Mouse (Mus musculus): ENCODE measurements around the gene Pold3.
A peak's percentile ranks its signal among the peaks of the same experiment; 100 is the strongest.

Gene Pold3

DNA sequence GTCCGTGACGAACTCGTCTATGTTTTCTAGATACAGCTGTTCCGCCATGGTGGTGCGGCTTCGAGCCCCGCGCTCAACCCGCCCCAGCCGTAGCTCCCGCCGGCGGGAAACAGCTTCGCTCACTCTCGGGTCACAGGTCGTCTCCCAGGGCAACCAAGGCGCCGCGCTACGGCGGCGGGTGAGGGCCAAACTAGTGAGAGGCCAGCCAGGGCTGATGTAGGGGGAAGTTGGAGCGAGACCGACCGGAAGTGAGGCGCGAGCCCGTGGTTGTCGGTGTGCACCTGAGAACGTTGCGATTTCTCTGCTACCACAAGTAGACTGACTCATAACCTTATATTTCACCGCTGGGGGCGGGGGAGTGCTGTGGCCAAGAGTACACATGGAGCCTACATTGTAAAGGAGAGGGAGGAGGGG lies at the start of gene Pold3:
Gene Pold3 (minus strand): TSS at position 190 of the 414 bp plus-strand sequence.
- peak; percentile 93 to 99 for DNase-seq (ENCODE audit: low spot score in 2 of 2)

DNA sequence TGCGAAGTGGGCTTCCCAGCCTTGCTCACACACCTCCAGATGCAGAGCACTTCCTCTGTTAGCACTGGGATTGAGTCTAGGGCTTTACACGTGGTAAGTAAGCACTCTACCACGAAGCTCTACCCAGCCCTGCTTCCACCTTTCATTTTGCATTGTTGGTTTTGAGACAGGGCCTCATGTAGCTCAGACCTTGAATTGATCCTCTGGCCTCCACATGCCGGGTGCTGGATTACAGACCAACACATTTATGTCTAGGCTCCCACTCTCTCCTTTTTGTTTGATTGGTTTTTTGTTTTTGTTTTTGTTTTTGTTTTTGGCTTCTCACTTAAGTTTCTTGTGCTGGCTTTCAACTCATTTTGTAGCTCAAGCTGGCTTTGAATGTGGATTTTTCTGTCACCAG lies 49.4 kb upstream of the Pold3 start:
- no peak for DNase-seq (ENCODE audit: low spot score in 2 of 2)

DNA sequence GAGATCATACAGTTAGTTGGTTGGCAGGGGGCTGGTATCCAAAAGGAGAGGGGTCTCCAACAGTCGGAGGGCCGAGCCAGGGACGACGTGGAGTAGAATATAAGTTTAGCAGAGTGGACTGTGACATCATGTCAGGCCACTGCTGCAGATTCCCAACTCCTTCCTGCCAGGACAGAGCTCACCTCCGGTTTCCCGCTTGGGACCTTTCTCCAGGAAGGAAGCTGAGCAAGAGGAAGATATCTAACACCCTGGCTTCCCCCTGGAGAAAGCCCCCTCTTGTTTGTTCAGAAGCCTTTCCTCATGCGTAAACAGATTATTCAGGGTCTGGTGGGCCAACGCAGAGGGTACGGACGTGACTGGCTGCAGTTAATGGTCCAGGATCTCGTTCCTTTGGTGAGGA lies 47.3 kb upstream of the Pold3 start:
- no peak for DNase-seq (ENCODE audit: low spot score in 2 of 2)

DNA sequence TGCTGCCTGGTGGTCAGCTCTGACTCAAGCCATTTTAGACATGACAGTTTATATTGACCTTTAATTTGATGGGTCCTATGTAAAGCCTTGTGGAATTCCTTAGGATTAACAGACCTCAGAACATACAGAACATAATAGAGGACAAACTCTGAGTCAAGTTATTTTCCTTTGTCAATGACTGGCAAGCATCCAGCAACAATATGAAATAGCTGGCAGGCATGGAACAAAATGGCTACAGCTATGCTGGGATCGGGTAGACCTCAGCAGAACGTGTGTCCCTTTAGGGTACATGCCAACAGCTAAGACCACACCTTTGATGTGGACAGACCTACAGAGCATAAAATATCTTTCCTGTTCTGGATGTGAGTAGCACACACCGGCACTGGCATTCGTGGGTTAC lies 42.1 kb upstream of the Pold3 start:
- DNase-seq (ENCODE audit: low spot score in 2 of 2), result no peak

DNA sequence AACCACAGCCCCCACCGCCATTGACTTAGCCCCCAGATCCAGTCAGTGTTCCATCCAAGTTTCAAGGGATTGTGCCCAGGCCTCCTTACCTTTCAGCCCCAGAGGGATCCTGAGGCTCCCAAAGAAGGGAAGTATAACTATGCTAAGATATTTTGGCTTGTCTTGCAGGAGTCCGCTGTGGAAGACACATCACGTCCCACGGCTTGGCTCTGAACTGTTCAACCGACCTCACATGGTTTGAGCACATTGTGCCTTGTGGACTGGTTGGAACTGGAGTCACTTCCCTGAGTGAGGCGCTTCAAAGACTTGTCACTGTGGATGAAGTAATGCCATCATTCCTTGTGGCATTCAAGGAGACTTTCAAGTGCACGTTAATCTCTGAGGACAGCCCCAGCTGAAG lies 38.6 kb upstream of the Pold3 start:
- no peak for DNase-seq (ENCODE audit: low spot score in 2 of 2)

DNA sequence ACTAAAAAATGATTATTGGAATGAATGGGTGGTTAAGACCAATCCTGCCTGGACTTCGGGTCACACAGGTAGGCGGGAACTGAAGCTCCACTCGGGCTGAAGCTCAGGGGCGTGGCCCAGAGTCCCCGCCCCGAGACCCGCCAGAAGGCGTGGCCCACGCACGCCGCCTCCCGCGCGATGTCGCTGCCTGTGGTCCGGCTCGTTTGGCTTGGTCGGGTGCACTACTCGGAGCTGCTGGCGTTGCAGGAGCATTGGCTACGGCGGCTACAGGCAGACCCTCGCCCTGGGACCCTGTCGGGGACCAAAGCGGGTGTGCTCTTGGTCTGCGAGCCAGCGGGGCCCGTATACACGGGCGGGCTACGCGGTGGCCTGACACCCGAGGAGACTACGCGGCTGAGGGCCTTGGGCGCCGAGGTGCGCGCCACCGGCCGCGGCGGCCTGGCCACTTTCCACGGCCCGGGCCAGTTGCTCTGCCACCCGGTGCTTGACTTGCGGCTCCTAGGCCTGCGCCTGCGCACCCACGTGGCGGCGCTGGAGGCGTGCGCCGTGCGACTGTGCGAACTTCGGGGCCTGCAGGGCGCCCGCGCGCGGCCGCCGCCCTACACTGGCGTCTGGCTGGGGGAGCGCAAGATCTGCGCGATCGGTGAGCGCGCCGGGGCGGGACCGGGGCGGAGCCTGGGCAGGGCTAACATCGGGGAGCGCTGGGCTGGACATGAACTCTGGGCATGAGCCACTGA lies 37.9 kb upstream of the Pold3 start, which contains the start of gene Lipt2:
Gene Lipt2 (plus strand): TSS at position 173 of the 737 bp plus-strand sequence.
- DNase-seq (ENCODE audit: low spot score in 2 of 2), result peak; percentile 83 to 91

DNA sequence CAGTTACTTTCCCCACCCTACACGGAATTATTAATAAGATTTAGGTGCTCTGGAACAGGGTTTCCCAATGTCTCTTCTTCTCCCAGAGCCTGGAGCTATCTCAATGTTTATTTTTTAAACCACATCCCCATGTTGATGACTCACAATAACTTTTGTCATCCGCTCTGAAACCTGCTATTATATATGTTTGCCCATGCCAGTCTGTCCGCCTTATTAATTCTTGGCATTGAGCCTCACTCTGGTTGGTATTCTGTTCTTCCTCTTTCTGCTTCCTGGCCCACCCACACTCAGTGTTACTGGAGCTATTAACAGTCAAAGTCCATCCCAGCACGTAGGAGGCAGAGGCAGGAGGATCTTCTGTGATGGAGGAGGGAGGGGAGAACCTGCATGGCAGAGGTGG lies 36.3 kb upstream of the Pold3 start:
- DNase-seq (ENCODE audit: low spot score in 2 of 2), result no peak

DNA sequence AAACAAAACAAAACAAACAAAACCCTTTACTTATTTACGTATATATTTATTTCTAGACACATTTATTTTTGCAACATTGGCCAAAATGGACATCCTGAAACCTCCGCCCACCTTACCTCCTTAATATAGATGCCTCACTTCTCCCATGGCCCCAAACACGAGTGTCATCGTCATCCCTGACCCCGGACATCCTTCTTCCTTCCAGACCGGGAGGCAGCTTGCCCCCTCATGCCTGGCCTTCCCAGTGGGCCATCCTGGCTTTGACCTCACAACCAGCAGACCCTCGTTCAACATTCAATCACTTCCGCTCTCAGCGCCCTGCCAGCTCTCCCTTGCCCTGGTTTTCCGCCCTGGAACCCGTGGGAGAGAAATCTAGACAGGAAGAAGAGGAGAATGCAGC lies 29.3 kb upstream of the Pold3 start:
- no peak for DNase-seq (ENCODE audit: low spot score in 2 of 2)

DNA sequence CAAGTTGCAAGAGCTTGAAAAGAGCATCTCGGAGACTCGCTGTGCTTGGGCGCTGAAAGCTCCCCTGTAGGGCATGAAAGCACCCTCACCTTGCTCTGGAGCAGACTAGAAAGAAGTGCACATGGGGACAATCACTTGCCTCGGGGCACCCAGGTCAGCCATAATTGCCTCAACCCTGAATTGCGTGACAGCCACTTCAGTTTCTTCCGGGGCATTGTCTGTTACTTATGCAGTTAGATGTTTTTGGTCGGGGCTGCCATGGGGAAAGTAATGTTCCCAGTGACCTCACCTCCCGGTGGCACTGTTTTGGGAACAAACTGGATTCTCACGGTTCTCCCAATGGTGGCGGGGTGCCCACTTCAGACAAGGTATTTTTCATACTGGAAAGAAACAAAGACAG lies 28.7 kb upstream of the Pold3 start:
- DNase-seq (ENCODE audit: low spot score in 2 of 2), result no peak

DNA sequence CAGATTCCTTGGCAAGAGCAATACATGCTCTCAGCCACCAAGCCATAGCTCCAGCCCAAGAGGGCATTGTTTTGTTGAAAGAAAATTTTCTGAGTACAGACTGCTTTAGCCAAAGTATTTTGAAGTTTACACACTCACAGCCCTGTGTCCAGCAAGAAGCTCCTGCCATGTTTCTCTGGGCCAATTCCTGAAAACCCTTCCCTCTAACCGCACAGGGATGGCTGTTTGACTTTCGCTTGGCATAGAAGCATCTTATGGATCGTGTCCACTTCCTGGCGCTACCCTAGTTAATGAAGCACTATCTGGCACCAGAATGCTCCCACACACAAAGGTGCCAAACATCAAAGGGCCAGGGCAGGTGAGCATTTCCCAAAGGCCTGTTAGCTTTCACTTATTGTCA lies 27.2 kb upstream of the Pold3 start:
- no peak for DNase-seq (ENCODE audit: low spot score in 2 of 2)

DNA sequence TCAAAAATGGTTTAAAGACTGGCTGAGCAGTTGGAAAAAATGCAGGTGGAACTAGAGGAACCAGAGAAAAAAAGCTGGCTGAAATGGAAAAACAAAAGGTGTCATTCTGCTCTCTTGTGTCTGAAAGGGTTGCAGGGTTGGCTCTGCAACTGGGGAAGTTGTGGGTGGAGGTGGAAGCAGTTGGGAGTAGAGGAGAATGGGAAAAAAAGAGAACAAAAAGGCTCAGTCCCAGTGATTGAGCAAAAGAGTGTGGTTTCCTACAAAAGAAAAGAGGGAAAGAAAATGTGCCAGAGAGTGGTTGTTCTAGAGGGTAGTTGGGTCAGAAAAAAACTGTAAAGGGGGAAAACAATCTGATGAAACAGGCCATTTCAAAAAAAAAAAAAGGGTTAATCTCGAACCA lies 19.2 kb upstream of the Pold3 start:
- no peak for DNase-seq (ENCODE audit: low spot score in 2 of 2)

DNA sequence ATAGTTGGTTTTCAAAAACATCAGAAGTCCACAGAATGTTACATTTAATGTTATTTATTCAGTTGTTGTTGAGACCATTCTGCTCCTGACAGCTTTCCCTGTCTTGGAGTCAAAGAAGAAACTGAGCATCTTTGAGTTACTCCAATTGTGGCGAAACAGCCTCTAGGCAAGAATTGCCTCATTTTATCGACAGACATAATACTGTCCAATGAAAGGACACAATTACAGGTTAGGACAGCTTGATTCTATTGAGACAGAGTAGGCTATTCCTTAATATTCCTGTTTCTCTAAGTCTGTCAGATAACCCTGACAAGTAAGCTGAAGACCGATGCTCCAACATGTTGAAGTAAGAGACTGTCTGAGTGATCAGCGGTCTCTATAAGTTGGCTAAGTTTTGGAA lies 16.7 kb upstream of the Pold3 start:
- no peak for DNase-seq (ENCODE audit: low spot score in 2 of 2)

DNA sequence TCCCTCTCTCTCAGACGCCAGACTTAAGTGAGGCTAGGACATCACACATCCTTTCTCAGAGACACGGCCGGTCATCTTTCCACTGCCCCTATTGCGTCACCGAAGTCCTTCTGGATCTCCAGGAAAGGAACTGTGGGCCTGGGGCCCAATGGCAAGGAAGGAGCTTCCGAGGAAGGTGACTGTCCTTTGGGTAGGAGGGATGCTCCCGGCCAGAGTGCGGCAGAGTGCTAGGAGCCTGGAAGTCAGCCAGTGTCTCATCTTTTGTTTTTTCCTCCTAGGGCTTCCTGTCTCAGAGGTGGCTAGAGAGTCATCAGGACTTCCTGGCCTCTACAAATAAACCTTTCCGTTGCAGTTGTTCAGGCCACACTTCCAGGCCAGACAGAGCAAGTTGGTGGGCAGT lies 15.7 kb upstream of the Pold3 start:
- no peak for DNase-seq (ENCODE audit: low spot score in 2 of 2)

DNA sequence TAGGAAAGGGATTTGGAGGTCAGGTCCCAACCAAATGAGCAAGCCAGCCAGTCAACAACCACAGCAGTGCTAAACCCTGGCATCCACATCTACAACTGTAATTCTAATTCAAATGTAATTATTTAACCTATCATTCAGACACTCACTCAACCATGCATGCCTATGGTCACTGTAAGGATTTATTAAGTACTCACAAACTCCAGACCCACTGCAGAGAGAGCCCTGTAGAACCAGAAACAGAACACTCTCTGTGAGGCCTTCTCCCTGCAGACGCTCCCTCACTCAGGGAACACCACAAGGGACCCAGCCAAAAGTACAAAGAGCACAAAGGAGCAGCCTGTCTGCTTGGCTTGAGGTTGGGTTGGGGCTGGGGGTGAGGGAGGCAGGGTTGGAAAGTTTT lies 11.0 kb upstream of the Pold3 start:
- no peak for DNase-seq (ENCODE audit: low spot score in 2 of 2)

DNA sequence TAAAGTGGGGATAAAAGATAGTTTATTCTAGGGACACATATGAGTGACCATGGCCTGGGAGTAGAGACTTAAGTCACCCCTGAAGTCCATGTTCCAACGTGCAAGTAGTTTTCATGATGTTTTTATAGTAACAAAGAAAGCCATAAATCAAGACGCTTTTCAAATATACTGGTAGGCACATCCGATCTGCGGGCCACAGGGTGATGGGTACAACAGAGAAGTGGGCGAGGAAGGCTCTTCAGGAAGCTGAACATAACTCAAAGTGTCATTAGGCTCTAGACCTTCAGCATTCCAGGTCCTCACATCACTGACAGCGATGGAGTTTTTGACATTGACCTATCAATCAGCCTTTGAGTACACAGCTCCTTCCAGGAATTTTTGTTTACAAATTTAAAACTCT lies 9.2 kb upstream of the Pold3 start:
- DNase-seq (ENCODE audit: low spot score in 2 of 2), result no peak

DNA sequence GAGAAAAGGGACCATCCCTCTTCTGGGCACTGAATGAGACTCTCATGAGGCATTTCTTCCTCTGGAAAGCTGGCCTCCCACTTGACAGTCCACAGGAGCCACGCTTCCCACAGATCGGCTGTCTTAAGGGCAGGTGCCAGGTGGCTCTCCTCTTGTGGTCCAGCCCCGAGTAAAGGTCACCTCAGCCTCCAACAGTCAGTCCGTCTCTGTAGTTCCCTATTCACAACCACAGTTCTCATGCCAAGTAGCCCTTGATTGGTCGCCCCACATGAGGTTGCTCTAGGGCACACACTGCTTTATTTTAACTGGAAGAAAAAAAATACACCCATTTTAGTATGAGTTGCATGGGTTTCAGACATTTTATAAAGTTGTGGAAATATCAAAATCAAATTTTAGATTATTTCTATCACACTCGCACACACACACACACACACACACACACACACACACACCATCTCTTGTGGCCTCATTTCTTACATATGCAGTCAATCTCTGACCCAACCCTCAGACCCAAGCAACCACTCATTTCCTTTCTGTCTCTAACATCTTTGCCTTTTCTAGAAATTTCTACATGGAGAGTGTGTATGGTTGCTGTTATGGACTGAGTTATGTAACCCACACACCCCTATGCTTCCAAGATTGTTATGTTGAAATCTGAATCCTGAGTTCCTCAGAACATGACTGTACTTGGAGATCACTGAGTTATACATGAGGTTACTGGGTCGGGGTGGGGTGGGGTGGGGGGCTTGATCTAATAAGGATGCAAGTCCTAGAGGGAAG lies 7.1 kb upstream of the Pold3 start:
- no peak for DNase-seq (ENCODE audit: low spot score in 2 of 2)

DNA sequence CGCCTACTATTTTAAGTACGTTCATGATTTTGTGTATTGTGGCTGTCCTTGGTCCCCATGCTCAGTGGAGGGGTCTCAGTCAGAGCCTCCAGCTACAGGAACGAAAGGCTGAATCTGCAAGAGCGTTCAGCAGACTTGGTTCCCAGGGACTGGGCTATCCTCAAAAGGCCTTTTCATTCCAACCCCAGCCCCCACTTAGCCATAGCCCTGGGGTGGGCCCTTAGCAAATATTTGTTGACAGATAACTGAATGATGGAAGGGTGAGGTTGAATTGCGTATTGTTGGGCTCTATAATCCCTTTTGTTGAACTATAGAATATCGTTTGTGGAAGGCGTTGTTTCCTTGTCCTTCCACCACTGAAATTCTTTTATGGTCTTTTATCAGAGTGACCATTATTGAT lies 5.1 kb upstream of the Pold3 start:
- no peak for DNase-seq (ENCODE audit: low spot score in 2 of 2)

DNA sequence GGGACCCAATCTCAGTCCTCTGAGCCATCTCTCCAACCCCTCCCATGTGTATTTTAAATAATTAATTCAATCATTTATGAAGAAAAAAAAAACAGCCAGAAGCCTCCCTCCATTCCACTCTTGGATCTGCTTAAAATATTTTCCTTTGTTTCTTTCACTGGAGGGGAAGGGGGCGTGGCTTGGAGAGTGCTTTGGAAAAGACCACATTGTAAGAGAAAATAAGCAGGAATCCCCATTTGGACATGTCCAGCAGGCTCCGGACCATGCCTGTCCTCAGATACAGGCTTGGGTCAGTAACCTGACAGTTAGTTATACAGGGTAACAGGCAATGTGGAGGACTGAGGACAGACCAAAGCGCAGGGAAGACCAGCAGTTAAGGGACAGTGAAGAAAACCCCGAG lies 3.8 kb upstream of the Pold3 start:
- DNase-seq (ENCODE audit: low spot score in 2 of 2), result no peak

DNA sequence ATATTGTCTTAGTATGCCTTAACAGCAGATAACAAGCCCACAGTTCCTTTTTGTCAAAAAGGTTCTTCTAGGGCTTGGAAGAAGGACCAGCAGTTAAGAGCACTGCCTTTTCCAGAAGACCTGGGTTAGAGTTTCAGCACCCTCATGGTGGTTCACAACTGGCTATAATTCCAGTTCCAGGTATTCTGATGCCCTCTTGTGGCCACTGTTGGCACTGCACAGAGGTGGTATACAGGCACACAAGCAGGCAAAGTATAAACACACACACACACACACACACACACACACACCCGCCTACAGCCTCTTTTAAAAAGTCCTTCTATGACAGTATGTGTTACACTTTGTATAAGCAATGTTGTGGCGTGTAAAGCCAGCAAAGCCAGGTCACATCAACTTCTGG lies 2.8 kb upstream of the Pold3 start:
- DNase-seq (ENCODE audit: low spot score in 2 of 2), result peak in 1 of 2 experiments; percentile 12

DNA sequence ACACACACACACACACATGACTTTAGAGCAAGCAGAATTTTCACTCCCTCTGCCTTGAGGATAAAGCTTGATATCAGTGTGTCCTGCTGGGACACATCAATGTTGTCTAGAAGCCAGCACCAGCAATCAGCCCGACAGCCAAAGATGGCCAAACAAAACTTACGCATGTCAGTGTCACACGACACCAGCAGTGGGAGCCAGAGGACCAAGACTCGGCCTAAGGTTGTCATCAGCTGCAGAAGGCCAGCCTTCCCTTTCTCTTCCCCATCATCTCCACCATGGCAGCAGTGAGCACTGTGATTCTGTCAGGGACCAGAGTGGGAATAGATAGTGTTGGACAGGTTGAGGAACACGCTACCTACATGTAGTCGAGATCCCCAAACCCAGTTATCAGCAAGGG lies 2.1 kb upstream of the Pold3 start:
- no peak for DNase-seq (ENCODE audit: low spot score in 2 of 2)

DNA sequence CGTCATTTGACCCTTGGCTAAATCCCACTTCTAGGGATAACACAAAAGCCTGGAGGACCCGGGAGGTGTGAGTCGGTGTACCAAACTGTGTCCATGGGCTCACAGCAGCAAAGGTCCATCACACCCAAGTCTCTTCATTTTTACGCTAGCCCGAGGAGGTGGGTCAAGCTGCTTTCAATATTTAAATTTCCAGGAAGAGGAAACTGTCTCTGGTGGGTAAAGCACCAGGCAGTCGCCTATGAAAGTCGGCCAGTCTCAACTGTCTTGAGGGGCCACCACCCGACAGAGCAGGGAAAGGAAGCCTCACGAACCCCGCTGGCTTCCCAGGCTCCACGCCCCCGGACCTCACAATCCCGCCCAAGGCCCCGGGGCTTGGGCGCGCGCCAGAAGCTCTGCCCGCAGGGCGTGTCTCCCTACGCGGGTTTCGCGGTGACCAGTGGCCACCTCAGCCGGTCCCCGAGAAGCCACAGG lies 539 bp downstream of the Pold3 start:
- DNase-seq (ENCODE audit: low spot score in 2 of 2), result peak in 1 of 2 experiments; percentile 6

DNA sequence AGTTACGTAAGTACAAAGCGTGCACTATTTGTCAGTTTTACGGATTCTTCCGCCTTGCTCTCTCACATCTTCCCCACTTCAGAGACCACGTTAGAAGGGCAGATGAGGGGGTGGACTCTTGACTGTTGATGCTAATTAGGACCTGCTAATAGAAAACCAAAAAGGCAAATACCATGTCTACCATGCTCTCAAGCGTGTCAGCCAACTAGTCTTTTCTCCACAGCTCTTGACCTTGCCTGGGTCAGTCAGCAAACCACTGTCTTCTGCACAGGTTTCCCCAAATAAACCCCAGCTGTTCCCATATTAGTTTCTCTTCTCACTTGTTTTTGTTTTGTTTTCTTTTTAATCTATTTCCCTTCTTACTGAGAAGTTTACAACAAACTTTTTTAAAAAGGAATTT lies 7.1 kb downstream of the Pold3 start:
- no peak for DNase-seq (ENCODE audit: low spot score in 2 of 2)

DNA sequence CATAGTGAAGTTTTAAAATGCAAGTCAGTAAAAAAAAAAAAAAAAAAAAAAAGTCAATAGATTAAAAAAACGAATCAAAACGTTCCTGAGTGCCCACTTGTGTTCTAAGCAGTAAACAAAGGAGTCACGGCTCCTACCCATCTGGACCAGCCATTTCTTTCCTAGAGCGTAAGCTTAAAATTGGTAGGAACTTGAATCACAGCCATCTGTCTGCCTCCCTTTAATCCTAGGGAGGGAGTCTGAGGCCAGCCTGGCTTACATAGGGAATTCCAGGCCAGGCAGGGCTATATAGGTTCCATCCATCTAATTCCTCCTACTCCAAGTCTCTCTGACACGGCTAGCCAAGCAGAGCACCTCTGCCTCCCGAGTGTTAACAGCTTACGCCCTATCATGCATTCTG lies 7.5 kb downstream of the Pold3 start:
- DNase-seq (ENCODE audit: low spot score in 2 of 2), result no peak
